Mouse (Mus musculus): ENCODE measurements around the gene Adam3. TPM values are rescaled to one million over a fixed set of nuclear protein-coding genes. Genes with fewer than 3 reads are reported as not detected.

Gene Adam3
- 0.29 and 0.44 TPM in 2 replicates for polyA plus RNA-seq (2012; rRNA removed)

DNA sequence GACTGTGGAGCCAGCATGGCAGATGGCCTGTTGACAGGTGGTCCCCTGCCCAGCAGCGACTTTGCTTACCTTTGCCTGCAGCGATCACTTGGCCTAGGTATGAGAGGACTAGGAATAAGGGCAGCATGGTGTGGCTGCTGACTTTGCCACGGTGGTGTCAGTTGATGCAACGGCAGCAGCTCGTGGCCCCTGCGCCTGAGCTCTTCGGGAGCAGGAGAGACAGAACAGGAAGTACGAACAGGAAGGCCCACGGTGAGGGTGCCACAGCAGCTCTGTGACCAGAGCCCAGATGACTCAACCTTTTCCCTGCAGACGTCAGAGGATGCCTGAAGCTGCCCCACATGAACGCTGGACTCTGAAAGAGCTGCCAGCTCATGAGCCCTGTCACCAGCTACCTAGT, at the start of gene Adam3:
Gene Adam3, minus strand, starts transcription at position 223 of the 400 bp plus-strand sequence.
- Histone ChIP-seq H3K4me3 (ENCODE audit: insufficient read depth, low read length) (no peak within 1 kb of the TSS), H3K4me1 (ENCODE audit: control insufficient read depth, insufficient read depth, low read length) (no peaks in the 10 kb centered on the region), H3K27ac (ENCODE audit: insufficient read depth, low read length) (no peak within 1 kb of the TSS)
- TF ChIP-seq CTCF (IDR thresholded peaks at IDR 0.05; ENCODE audit: extremely low read depth, insufficient read depth, low read length) (no peak), POLR2A (IDR thresholded peaks at IDR 0.05; ENCODE audit: extremely low read depth, insufficient read depth, low read length) (no peak)

DNA sequence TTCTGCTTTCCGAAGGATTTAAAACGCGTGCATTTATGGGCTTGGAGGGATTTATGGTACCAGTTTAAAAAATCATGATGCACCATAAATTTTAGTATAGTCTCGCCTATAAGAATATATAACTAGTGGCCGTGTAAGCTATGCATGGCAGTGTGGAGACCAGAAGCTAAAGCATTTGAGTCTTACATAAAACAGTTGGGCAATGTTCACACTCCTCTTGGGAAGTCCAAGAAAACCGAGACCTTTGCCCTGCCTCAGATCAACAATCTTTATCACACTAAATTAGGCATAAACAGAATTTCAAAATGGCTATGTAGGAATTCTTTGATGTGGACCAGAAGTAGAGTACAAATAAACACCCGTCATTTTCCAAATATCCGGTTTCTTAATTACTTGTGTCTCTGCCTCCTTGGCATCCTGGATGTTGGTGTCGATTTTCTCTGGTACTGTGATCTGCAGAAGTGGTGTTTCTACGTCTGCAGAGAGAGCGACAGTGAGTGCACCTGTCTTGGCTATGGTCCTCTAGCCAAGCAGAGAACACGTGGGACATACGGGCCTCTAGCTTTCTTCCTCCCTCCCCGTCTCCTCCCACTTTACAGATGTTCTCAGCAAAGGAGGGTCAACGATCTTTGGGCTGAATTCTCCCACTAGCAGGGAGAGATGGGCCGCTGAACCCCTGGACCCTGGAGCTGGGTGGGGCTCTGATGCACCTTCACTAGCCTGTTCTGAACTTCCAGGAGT, 596 bp downstream of the Adam3 start:
- H3K27ac ChIP-seq (ENCODE audit: insufficient read depth, low read length), result no peak overlapping the region
- no peaks in the 10 kb centered on the region for H3K4me1 ChIP-seq (ENCODE audit: control insufficient read depth, insufficient read depth, low read length)
- no peak overlapping the region for H3K4me3 ChIP-seq (ENCODE audit: insufficient read depth, low read length)
- TF ChIP-seq POLR2A (IDR thresholded peaks at IDR 0.05; ENCODE audit: extremely low read depth, insufficient read depth, low read length) (no peak), CTCF (IDR thresholded peaks at IDR 0.05; ENCODE audit: extremely low read depth, insufficient read depth, low read length) (no peak)

Other genes starting within 250 kb of the Adam3 start
- 0.15 and 0.19 TPM in 2 replicates for gene Adam5, start 98.5 kb upstream of the Adam3 start, polyA plus RNA-seq (2012; rRNA removed)